Mouse (Mus musculus) heart, postnatal 4 days (tissue): ENCODE data around the gene Ihh. TPM values are rescaled to one million over a fixed set of nuclear protein-coding genes. Genes with fewer than 3 reads are reported as not detected.
A peak's percentile ranks its signal among the peaks of the same experiment; 100 is the strongest.

ENCODE experiments used
- DNase-seq: peaks from one replicate; pipeline ENCODE4 v3.0.0; 2021
- microRNA-seq, 2 experiments: library from miRNA; unstranded; fragments of <30 nt; microRNA quantifications; one replicate each; pipeline ENCODE4 v1.2.0; 2021 to 2022
- total RNA-seq, 2 experiments: library from RNA; stranded (reverse); gene quantifications; 2 replicates each; pipeline ENCODE4 v1.2.3; 2021

Ihh gene
- total RNA-seq, 2 experiments from 2014 or later: 0.18 to 0.26 TPM

DNA sequence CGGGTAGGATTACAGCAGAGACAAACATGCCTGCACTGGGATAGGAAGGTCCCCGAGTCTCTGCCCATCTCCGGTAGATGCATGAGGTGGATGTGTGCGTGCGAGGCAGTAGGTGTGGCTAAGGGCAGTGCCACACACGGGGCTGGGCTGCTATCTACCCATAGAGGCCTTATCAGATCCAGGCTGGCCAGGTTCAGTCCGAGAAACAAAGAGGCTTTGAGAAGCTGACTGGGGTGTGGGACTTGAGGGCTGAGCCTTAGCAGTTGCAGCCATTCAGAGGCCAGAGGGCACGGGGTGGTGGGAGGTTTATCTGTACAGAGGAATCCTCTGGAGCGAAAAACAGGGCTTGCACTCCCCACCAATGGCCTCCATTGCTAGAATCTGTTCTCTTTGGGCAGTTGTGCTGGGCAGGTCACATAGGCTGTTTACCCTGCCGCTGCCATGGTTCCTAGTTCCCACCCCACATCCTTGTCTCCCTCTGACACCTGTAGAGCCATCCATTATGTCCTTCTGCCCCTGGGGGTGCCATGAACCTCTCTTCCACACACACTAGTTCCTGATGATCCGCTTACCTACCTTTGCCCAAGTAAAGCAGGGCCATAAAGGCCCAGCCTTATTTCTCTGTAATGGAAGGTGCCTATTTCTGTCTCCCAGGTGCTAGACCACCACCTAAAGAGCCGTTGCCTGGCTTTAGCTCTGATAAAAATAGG lies 9.7 kb downstream of the Ihh start:
- DNase-seq: no peak

DNA sequence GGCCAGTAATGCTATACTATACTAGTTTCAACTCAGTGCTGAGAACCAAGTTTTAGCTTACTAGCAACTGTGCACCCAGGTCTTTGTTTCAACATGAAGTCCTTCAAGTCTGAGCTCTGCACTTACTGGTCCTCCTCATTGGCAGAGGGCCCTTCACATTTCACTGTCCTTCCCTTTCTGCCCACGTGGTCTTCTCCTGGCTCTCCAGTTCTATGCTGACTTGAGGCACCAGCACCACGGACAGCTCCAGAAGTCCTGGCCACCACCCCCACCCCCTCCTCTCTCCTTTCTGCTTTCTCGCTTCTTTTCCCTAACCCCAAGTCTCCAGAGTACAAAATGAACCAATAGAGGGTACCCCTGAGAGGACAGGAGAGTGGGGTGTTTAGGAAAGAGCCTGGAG lies 11.7 kb downstream of the Ihh start:
- peak; percentile 26 for DNase-seq

DNA sequence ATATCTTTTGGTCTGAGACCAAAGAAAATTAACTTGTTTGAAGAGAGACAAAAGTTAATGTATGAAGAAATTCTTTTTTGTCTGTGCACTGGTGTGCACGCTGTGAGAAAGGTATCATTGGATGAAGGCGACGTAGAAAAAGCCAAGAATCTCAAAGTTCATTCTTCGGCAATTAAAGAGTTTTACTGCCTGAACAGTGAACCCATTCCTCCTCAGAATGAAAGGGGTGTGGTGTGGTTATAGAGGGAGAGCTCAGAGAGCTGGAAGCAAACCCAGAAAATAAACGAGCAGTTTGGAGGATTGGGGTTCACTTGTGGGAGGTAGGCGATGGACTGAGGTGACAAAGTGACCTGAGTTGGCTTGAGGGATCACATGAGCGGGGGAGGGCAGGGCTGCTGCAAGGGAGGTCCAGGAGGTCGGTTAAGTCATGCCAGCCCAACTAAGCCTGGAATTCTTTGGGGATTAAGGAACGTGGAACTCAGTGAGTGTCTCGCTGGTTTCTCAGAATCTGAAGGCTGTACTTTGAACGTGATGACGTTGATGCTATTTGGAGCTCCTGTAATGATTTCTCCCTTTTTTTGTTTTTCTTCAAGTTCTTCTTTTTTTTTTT lies 15.1 kb downstream of the Ihh start:
- no peak for DNase-seq

DNA sequence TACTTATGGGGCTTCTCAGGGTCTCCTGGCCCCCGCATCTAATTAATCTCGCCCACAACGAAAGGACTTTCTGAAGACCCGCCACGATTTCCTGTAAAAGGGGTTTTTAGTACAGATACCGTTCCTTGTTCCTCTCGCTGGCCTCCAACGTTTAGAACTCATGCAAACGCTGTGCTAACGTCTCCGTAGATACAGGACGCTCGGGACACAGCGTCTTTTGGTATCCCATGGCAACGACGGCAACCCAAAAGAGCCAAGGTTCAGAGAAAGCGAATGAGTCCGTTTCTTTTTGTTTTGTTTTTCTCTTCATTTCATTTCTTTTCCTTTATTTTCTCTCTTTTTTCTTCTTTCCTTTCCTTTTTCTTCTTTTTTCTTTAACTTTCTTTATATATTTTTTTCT lies 16.1 kb downstream of the Ihh start, which contains the start of gene Cfap65:
Gene Cfap65 (minus strand): TSS at position 198 of the 400 bp plus-strand sequence.
- peak; percentile 27 for DNase-seq

DNA sequence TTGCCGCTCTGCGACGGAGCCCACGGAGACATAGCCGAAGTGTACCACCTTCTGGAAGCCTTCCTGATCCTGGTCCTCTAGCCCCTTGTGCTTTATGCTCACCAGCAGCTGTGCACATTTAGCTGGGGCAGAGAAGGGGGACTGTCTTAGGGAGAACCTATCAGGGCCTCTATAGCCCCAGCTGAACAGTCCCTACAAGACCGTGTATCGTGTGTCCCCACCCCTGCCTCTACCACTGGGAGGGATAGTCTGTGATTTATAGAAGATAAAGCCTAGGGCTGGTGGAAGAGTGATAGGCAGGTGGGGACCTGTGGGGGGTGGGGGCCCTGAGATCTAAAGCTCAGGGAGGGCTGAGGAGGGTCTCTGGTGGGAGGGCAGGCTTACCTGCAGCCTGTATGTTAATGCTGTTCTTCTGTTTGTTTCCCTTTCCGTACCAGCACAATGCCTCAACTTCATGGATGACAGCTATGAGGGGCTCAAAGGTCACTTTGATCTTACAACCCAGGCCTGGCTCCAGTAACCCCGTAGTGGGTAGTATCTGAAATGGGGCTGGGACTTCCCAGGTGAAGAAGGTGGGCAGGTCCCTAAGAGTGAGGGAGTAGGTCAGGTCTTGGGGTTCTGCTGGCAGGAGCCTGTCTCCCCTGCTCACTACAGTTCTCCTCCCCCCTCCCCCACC lies 23.7 kb downstream of the Ihh start:
- no peak for DNase-seq

DNA sequence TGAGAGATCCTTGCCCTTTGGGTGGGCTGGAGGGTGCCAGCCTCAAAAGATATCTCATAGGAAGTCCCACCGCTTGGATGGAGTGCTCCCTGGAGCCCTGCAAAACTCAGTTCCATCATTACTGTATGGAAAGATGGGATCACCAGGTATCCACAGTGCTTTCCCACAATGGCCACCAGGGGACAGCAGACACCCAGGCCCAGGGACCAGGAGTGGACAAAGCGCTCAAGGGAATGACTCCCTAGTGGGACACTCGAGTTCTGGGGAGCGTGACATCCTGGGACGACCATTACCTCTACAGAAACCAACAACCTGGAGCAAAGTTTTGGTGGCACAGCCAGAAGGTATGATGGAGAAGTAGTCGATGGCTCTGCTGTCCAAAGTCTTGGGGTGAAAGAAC lies 24.8 kb downstream of the Ihh start:
- peak; percentile 61 for DNase-seq

DNA sequence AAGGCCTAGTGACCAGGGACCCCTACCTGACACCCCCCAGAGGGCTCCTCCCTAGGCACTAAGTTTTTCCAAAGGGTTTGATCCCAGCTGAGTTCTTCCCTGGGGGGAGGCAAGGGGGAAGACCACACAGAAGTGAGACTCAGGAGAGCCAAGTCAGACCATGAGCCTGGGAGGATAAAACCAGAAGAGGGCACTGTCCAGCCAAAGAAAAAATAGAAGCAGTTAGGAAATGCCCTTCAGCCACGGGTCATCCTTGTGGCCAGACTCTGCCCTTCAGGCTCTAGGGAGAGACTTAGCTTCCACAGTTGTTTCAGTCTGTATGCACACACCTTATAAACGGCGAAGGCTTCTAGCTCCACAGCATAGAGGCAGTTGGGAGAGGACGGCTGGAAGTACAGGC lies 27.0 kb downstream of the Ihh start:
- DNase-seq: no peak

DNA sequence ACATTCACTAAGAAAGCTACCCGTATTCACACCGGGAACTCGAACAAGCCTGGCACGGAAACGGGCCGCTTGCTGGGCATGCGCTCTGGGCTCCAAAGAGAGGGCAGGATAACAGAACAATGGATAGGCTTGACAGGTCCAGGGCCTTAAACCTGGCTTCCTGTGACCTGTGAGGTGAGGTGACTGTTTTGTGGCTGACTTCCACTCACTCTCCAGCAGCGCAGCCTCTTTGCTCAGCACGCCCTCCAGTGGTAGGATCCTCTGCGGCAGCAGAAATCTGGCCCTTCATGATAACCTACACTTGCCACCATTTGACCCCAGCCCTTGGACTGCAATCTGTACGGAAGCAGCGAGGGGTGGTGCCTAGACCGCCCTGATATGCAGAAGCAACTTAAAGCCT lies 35.8 kb downstream of the Ihh start:
- no peak for DNase-seq

DNA sequence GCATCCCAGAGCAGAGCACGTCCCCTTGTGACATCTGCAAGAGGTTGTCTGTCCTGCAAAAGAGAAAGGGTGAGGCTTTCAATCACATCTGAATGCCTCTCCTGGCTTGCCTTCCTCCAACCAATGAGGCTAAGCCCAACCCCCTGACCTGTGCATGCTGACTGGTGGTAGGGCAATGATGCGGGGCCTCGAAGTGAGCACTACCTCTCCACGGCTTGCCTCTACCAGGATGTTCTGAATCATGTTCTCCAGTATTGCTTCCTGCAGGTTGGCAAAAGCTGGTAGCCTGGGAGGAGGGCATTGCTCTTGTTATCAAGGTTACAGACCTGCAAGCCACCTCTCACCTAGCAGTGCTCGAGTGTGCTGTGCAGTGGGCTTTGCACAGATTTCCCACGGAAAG lies 49.3 kb downstream of the Ihh start:
- DNase-seq: no peak

DNA sequence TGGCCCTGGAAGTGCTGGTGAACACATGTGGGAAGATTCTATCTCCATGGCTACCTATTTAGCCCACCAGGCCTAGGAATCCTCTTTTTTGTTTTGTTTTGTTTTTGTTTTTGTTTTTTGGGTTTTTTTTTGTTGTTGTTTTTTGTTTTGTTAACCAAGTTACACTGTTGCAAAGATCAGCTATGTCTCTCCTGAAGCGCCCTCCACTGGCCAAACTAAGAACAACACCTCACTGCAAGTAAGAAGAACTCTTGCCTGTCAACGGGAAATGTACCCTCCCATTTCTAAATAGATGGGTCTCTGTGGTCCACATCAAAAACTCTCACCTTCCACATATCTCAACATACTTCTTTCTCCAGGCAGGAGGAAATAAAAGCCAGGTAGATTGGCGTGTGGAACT lies 49.8 kb downstream of the Ihh start:
- peak; percentile 65 for DNase-seq

DNA sequence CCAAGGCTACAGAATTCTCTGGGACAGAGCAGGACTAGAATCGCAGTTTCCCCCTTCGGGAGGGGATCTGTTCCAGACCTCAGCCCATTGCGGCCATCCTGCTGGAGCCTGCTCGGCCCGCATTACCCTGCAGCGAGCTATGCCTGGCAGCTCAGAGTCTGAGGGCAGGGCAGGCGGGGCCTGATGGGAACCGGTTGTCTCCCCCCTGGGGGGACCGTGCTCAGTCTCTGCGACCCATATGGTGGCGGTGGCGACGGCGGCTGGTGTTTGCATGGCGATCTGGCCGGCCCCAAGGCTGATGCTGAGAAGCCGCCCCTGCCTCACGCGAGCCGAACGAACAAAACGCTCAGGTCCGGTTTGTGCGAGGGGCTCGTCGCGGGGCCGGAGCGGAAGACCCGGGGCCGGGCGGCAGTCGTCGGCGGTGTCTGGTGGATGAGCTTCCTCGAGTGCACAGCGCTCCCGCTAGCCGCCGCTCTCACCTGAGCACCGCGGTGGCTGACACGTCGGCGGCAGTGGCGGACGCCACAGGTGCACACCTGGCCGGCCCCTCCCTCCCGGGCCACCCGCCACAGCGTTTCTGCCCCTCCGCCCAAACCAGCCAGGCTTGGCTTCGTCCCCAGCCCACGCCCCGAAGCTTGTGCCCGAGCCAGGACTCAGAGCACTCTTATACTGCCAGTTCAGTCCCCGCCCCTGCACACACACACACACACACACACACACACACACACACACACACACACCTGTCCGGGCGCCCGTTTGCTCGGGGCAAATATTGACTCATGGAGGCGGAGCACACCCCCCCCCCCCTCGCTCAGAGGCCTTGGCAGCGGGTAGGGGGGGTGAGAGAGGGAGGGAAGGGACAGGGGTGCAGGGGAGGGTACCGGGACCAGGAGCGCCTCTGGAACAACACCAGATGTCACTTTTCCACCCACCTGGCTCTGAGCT lies 50.9 kb downstream of the Ihh start:
- DNase-seq: no peak

DNA sequence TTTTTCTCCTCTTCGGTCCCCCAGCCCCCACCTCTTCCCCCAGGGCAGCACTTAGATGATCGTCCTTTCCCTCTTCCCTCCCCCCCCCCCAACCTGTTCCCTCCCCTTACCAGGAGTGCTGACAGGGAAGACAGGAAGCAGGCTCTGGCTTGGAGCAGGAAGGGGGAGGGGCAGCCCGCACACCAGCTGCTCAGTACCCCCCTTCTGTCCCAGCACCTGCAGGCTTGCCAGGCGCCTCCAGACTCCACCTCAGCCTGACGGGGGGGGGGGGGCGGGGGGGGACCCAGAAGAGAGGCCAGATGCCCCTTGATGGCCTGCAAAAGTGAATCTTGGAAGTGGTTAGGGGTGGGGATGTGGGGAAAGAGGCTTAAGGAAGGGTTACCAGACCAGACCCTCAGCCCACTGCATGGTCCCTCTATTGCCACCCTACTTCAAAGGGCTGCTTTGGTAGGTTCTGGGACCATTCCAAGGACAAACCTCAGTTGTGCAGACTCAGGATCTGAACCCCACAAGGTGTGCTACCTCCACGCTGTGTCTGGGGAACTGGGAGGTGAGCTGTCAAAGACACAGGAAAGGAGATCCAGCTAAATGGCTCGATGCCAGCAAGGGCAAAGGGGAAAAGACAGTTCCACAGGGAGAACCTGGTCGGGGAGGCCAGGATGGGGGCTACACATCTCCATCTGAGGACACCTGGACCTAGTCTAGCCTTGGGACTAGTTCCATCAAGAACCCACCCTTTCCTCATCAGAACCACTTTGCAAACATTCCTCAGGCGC lies 52.6 kb downstream of the Ihh start:
- no peak for DNase-seq

DNA sequence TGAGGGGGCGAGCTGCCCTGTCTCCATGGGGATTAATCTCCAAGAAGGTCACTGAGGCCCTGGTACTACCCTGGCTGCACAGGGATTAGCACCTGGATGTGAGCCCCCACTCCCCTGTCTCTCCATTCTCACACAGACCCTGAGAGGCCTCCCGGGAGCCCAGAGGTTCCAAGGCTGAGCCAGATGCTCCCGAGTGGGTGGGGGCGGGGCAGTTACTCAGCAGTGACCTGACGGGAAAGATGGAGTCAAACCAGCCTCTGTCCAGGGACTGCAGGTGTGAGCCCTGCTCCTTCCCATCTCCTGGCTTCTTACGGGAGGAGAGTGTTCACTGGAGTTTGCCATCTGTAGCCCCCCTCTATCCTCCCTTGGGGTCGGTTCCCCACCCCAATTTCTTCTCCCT lies 53.5 kb downstream of the Ihh start:
- no peak for DNase-seq

Small RNA genes lying within 50 kb of the gene (microRNA-seq; reads per million reads assigned to microRNA genes)
- gene Mir375: 6.6 to 26.8 reads per million in 2 experiments

Other genes starting within 250 kb of the Ihh start
- 1 to 10 TPM; 5.4 to 6.3 TPM for gene Cyp27a1, start 238.1 kb downstream of the Ihh start, total RNA-seq
- 1 to 10 TPM; 3.7 to 4.1 TPM for gene Prkag3, start 202.5 kb downstream of the Ihh start, total RNA-seq
- gene Wnt6, start 179.8 kb downstream of the Ihh start, total RNA-seq: under 1 TPM; 0.12 to 0.20 TPM
- not detected for gene Wnt10a, start 160.2 kb downstream of the Ihh start, total RNA-seq
- not detected for gene Cdk5r2, start 96.7 kb downstream of the Ihh start, total RNA-seq
- gene Fev, start 66.3 kb downstream of the Ihh start, total RNA-seq: not detected
- not detected for gene Cryba2, start 58.5 kb downstream of the Ihh start, total RNA-seq
- gene Cfap65, start 16.1 kb downstream of the Ihh start, total RNA-seq: not detected
- 1 to 10 TPM; 2.3 to 3.1 TPM for gene Nhej1, start 173.5 kb upstream of the Ihh start, total RNA-seq
- gene Slc23a3, start 182.2 kb upstream of the Ihh start, total RNA-seq: 1 to 10 TPM; 1.2 to 1.3 TPM
- gene Cnppd1, start 191.0 kb upstream of the Ihh start, total RNA-seq: 10 to 100 TPM; 27.9 to 35.0 TPM
- 10 to 100 TPM; 34.1 to 37.5 TPM for gene Retreg2, start 191.1 kb upstream of the Ihh start, total RNA-seq
- 10 to 100 TPM; 17.3 to 20.6 TPM for gene Zfand2b, start 217.0 kb upstream of the Ihh start, total RNA-seq
- 10 to 100 TPM; 20.0 to 24.1 TPM for gene Abcb6, start 228.7 kb upstream of the Ihh start, total RNA-seq
- gene Ankzf1, start 240.5 kb upstream of the Ihh start, total RNA-seq: 10 to 100 TPM; 10.0 to 12.0 TPM
- 10 to 100 TPM; 39.7 to 40.7 TPM for gene Atg9a, start 240.5 kb upstream of the Ihh start, total RNA-seq